Mouse (Mus musculus): ENCODE measurements around the gene Rasa3.

Gene Rasa3

DNA sequence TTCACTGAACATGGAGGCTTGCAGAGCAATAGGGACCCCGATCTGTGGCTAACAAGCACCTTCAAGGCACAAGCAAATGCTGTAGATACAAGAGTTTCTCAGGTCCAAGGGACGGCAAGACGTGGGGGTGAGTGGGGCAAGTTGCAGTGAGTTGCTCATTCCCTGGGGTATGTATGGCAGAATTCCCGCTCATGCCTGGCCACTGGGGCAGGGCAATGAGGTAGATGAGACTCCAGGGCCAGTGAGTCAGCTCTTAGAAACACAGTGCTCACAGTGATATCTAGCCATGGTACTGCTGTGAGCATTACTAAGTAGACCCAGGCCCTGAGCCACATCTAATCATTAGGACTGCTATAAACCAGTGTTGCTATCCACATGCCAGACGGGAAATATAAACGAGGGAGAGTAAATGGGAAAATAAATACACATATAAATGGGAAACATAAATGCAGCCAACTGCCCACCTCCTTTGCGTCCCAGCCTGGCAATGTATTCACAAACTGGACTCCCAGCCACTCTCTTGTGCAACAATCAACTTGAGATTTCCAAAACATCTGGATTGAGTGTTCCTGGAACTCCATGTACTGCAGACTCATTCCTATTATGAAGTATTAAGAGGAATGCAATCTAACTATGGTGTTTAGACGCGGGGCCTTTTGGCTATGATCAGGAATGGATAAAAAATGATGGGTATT is 57.0 kb downstream of the Rasa3 start:
- DNase-seq (ENCODE audit: inconsistent ontology term): peak; percentile 40

- DNase-seq (ENCODE audit: inconsistent ontology term): no peak
Observed at GRCm38 (mm10) chr8:13616831-13617505, 60.4 kb downstream of the Rasa3 start.

- DNase-seq (ENCODE audit: inconsistent ontology term): peak; percentile 94
Observed at GRCm38 (mm10) chr8:13614924-13615391, 62.4 kb downstream of the Rasa3 start.

- DNase-seq (ENCODE audit: inconsistent ontology term): no peak
Observed at GRCm38 (mm10) chr8:13614136-13614535, 63.3 kb downstream of the Rasa3 start.

DNA sequence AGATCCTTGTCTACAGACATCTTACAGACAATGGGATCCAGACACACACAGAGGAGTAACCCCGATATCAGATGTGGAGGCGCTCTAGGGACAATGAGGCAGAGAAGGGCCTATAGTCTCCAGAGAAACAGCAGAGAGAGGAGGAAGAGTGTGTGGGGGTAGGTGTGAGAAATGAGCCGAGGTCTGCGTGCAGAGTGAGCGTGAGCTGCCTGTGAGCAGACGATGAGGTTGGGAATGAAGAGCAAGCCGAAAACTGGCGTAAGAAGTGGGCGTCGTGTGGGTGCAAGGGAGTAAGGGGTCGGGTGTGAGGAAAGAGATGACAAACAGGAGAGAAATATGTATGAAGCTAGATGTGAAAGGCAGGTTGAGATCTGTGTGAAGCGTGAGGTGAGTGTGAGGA is 65.7 kb downstream of the Rasa3 start:
- DNase-seq (ENCODE audit: inconsistent ontology term): no peak

GRCm38 (mm10) chr8:13609971-13610370 is 67.4 kb downstream of the Rasa3 start:
- DNase-seq (ENCODE audit: inconsistent ontology term): no peak

- no peak for DNase-seq (ENCODE audit: inconsistent ontology term)
Observed at GRCm38 (mm10) chr8:13608946-13609345, 68.5 kb downstream of the Rasa3 start.

DNA sequence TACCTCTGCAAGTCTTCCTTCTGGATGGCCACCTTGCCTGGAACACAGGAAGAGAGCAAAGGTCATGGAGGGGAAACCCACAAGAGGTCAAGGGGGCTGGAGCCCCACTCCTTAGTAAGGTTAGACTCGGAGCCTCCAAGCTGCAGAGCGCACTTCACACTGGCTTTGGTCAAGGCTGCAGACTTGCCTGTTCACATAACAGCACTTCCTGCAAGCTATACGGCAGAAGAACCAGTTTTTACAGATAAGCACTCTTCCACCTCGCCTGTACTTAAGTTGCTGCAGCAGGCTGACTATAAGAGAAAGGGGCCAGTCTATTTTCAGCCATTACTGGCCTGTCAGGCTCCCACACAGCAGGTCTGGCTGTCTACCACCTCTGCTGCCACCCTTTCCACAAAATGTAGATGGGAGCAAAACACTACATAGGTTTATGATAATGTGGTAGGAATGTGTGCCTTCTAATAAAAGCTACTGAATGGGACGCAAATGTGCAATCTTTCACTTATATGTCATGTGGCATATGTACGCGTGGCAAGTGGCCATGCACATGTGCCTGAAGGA is 71.4 kb downstream of the Rasa3 start:
- no peak for DNase-seq (ENCODE audit: inconsistent ontology term)

DNA sequence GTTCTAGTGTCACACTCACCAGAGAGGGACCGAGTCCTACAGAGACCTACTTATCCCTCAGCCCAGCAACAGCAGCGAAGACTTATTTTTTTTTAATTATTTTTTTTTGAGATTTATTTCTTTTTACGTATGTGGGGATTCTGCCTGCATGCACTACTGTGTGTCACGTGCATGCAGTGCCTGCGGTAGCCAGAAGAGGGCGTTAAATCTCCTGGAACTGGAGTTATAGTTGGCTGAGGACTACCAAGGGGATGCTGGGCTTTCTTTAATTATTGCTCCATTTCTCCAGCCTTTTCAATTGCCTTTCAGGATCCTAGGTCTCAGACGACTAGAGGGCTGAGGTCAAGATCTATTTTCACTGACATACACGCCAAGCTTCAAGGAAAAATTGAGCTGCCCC is 74.8 kb downstream of the Rasa3 start:
- DNase-seq (ENCODE audit: inconsistent ontology term): peak; percentile 24

GRCm38 (mm10) chr8:13601166-13601565 is 76.2 kb downstream of the Rasa3 start:
- DNase-seq (ENCODE audit: inconsistent ontology term): no peak

DNA sequence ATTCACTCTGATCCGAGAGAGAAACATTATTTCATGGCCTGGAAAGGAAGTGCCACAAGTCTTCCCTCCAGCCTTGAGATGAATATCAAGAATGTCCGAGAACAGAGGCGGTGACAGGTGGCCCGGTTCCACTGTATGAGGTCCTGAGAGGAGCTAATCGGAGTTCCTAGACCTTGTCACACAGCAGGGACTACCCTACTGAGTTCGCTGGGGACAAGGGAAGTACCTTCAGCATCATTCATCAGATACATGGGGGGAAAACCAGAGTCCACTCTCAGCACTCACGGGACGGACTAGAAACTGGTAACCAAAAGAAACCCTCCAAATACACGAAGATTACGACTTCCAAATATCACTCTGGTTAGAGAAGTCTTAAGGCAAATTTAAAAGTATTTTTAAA is 76.7 kb downstream of the Rasa3 start:
- DNase-seq (ENCODE audit: inconsistent ontology term): no peak

GRCm38 (mm10) chr8:13600204-13600603 is 77.2 kb downstream of the Rasa3 start:
- DNase-seq (ENCODE audit: inconsistent ontology term): no peak

DNA sequence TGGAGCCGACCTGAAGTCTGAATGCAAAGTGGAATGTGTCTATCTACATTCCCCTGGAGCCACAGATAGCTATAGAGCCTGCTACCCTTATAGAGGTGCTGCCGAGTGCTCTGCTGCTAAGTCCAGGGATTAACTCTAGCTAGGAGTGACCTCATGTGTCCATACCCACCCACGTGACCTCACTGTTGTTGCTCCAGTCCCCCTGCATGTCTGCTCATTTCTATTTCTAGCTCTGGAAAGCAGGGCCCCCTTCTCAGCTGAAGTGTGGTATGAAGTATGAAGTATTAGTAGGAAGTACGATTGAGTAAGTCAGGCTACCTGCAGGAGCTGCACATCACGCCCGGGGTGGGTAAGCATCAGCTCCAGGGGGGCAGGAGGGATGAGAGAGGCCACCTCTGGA is 79.6 kb downstream of the Rasa3 start:
- no peak for DNase-seq (ENCODE audit: inconsistent ontology term)

- DNase-seq (ENCODE audit: inconsistent ontology term): no peak
Observed at GRCm38 (mm10) chr8:13595861-13596260, 81.5 kb downstream of the Rasa3 start.

- peak; percentile 34 for DNase-seq (ENCODE audit: inconsistent ontology term)
Observed at GRCm38 (mm10) chr8:13594884-13595323, 82.5 kb downstream of the Rasa3 start.

DNA sequence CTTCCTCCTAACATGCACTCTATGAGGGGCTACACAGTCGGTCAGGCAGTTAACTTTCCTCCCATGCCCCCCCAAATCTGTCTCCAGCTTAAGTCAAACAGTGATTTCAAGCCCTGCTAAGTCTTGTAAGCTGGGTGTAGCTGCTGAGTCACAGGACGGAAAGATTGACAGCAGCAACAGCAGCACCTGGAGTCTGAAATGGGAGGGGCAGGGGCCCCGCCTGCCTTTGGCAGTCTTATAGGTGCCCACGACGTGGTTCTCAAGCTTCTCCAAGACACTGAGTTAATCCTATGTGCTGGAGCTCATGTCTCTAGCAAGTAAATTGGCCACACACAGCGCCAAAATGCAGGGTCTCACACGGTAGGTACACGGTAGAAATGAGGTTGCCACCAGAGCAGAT is 84.1 kb downstream of the Rasa3 start:
- no peak for DNase-seq (ENCODE audit: inconsistent ontology term)

DNA sequence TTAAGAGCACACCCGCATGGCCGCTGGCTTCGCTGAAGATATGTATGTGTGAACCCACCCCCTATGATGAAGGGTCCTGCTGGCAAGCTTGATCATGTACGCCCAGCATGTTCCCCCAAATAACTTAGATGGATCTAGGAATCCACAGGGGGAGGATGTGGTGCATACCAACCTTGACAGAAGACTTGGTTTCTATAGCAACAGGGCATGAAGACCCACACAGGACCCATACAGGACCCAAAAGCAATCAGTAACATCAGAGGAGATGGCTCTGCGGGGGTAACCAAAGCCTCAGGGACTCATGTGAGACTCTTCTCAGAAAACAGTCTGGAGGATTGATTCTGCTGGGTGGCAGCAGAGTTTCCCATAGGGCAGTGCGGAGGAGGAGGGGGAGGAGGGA is 86.2 kb downstream of the Rasa3 start:
- no peak for DNase-seq (ENCODE audit: inconsistent ontology term)

DNA sequence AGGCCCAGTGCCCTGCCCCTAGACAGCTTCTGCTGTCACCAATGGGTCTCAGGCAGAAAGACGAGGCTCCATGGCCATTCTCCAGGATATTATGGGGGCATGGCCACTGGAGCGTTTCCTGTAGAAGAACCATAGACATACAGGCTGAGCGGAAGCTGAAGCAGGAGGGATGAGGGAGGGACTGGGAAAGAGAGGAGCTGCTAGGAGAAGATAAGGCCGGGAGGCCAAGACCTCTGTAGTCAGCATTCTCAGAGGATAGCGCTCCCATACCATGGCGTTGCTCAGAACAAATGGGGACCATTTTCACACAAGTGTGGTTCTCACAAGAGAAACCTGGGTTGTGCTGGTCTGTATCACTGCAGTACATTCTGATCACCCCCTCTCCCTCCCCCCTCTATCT is 88.3 kb downstream of the Rasa3 start:
- no peak for DNase-seq (ENCODE audit: inconsistent ontology term)

DNA sequence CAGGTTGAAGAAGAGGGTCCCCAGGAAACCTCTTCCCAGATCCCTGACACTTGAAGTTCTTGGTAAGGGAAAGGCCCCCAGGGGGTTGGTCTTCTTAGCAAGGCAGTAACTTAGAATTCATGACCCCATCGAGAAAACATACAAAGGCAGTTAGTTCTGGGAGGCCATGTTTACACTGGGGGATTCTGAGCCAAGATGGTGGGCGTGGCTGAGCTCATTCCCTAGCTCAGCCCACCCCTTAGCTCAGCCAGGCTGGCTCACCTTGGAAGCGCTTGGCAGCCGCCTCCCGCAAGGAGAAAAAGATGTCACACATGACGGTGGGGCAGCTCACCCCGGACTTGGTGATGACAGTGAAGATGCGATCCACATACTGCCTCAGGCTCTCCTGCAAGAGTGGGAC is 92.8 kb downstream of the Rasa3 start:
- DNase-seq (ENCODE audit: inconsistent ontology term): no peak

- no peak for DNase-seq (ENCODE audit: inconsistent ontology term)
Observed at GRCm38 (mm10) chr8:13577869-13578268, 99.5 kb downstream of the Rasa3 start.

DNA sequence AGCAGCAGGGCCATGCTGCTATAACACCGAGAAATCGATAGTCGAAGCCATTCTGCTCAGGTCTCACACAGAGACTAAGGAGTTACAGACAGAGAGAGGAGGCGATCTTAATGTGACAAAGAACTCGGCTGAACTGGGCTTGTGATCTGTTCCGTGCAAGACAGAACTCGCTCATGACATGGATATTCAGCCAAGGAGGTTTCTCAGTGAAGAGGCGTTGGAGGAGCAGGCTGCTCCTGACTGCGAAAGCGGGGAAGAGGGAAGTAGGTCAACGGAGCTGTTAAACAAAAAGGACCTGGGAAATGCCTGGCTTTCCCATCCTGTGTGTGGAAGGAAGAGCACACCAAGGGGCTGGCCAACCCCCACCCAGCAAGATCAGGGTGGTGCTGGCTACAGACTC is 105.4 kb downstream of the Rasa3 start:
- DNase-seq (ENCODE audit: inconsistent ontology term): no peak

DNA sequence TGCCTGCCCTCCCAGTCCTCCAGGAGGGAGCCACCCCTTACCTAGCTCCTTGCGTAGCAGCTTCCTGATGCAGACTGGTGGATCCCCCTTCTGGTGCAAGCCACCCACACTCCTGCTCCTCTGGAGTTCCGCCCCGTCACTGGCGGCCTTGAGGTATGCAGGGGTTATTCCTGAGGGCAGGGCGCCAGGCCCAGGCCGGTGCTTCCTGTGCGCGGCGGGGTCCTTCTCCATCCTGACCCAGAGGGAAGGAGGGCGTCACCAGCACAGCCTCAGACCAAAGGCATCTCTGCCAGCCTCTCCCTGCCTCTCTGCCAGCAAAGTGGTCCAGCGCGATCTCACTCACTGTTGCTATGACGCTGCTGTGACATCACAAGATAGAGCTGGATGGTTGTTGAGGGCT is 115.3 kb downstream of the Rasa3 start, which contains the start of gene 1700029H14Rik:
Gene 1700029H14Rik, minus strand, starts transcription at position 344 of the 400 bp plus-strand sequence.
- DNase-seq (ENCODE audit: inconsistent ontology term): peak; percentile 33

GRCm38 (mm10) chr8:13557526-13557925 is 119.9 kb downstream of the Rasa3 start:
- no peak for DNase-seq (ENCODE audit: inconsistent ontology term)

Data from Muller cell, postnatal 12 days (primary cell).